Mouse (Mus musculus) MEL (cell line): ENCODE measurements at regions not wholly inside any gene's neighbourhood (a gene's known extent, or its start where the extent isn't known, plus 50 kb on each side); places are given as distances from the start of the nearest gene placed in this dataset.

Experiments used
- CHD2 ChIP-seq: IDR thresholded peaks from 2 replicates; pipeline ENCODE4 v1.6.1; 2011; ENCODE audit warnings: low read length, improper control_type of control experiment
- CTCF ChIP-seq, 3 experiments: IDR thresholded peaks in 2 of 3; conservative IDR thresholded peaks in 1 of 3; 2 replicates each; pipeline ENCODE4 v1.5.1; 2011 to 2012; ENCODE audit warnings: low read length in 3 of 3, low read depth in 2 of 3, mild to moderate bottlenecking in 2 of 3, improper control_type of control experiment in 1 of 3, inconsistent platforms in 1 of 3, mixed read lengths in 1 of 3, moderate library complexity in 1 of 3; ENCODE audit not compliant: control insufficient read depth in 1 of 3, insufficient read depth in 1 of 3, poor library complexity in 1 of 3, severe bottlenecking in 1 of 3
- E2F4 ChIP-seq: IDR thresholded peaks from 2 replicates; pipeline ENCODE4 v1.6.1; 2011; ENCODE audit warnings: low read depth, low read length, improper control_type of control experiment, borderline replicate concordance
- EP300 ChIP-seq, 2 experiments: IDR thresholded peaks; 2 replicates each; pipeline ENCODE4 v1.6.1; 2011; ENCODE audit warnings: improper control_type of control experiment in 2 of 2, low read length in 2 of 2, low read depth in 1 of 2, mild to moderate bottlenecking in 1 of 2
- JUND ChIP-seq: IDR thresholded peaks from 2 replicates; pipeline ENCODE4 v1.6.1; 2011; ENCODE audit warnings: low read depth, mild to moderate bottlenecking, improper control_type of control experiment, low read length
- KAT2A ChIP-seq: conservative IDR thresholded peaks from 2 replicates; pipeline ENCODE4 v1.6.1; 2012; ENCODE audit warnings: low read depth, low read length, improper control_type of control experiment, inconsistent platforms
- NELFE ChIP-seq: IDR thresholded peaks from 2 replicates; pipeline ENCODE4 v1.6.1; 2011; ENCODE audit warnings: low read depth, low read length, improper control_type of control experiment
- POLR2AphosphoS2 ChIP-seq: IDR thresholded peaks from 2 replicates; pipeline ENCODE4 v1.6.1; 2011; ENCODE audit warnings: low read length, improper control_type of control experiment
- POLR2AphosphoS5 ChIP-seq: IDR thresholded peaks from 2 replicates; pipeline ENCODE4 v1.6.1; 2012; ENCODE audit warnings: low read depth, borderline replicate concordance, mild to moderate bottlenecking, inconsistent platforms, low read length, moderate library complexity, mixed read lengths
- USF1 ChIP-seq: IDR thresholded peaks from 2 replicates; pipeline ENCODE4 v1.6.1; 2014; ENCODE audit warnings: low read depth, mild to moderate bottlenecking, inconsistent platforms, low read length, improper control_type of control experiment, moderate library complexity
- USF2 ChIP-seq, 2 experiments: IDR thresholded peaks; 2 replicates each; pipeline ENCODE4 v1.6.1; 2011 to 2012; ENCODE audit warnings: improper control_type of control experiment in 2 of 2, low read length in 2 of 2, borderline replicate concordance in 1 of 2, inconsistent platforms in 1 of 2, low read depth in 1 of 2, mild to moderate bottlenecking in 1 of 2; ENCODE audit not compliant: insufficient read depth in 1 of 2
- ZC3H11A ChIP-seq: IDR thresholded peaks from 2 replicates; pipeline ENCODE4 v1.6.1; 2012; ENCODE audit warnings: low read depth, mild to moderate bottlenecking, inconsistent platforms, low read length, improper control_type of control experiment

GRCm38 (mm10) chr7:130012067-130012466 is 420.4 kb downstream of the Wdr11 start:
- no peak for TF ChIP-seq CTCF (IDR thresholded peaks at IDR 0.05 in 2 of 3, conservative IDR thresholded peaks at IDR 0.05 in 1 of 3; ENCODE audit: control insufficient read depth in 1 of 3, insufficient read depth in 1 of 3, low read depth in 2 of 3, low read length in 3 of 3, poor library complexity in 1 of 3, severe bottlenecking in 1 of 3)
- no peak for TF ChIP-seq ZC3H11A
- no peak for TF ChIP-seq E2F4
- no peak for TF ChIP-seq EP300 (IDR thresholded peaks at IDR 0.05; ENCODE audit: low read depth in 1 of 2, low read length in 2 of 2)
- TF ChIP-seq POLR2AphosphoS5 = no peak
- no peak for TF ChIP-seq NELFE
- TF ChIP-seq USF1 = no peak
- TF ChIP-seq JUND = no peak
- TF ChIP-seq USF2 (IDR thresholded peaks at IDR 0.05; ENCODE audit: borderline replicate concordance in 1 of 2, insufficient read depth in 1 of 2, low read depth in 1 of 2, low read length in 2 of 2) = no peak
- TF ChIP-seq KAT2A = no peak
- TF ChIP-seq POLR2AphosphoS2 = no peak
- TF ChIP-seq CHD2 = no peak
